Mouse (Mus musculus) lung, embryonic 16.5 days (tissue): Measurements from ENCODE around the gene Hes7. TPM values are rescaled to one million over a fixed set of nuclear protein-coding genes. Genes with fewer than 3 reads are reported as not detected.

ENCODE experiments used
- polyA plus RNA-seq: library from polyadenylated mRNA; unstranded; fragments of >200 nt; fragmentation: Nextera tagmentation; extraction: Ambion mirVana; gene quantifications from 2 replicates; pipeline ENCODE4 v1.2.1, GENCODE M21; 2015

Gene Hes7
- polyA plus RNA-seq, 1 experiment from 2014 or later = 0.43 TPM

Other genes with a start within 250 kb of the Hes7 start
- gene Ndel1, start 248.5 kb upstream of the Hes7 start, polyA plus RNA-seq = 73.5 and 83.8 TPM in 2 replicates
- gene Rnf222, start 231.9 kb upstream of the Hes7 start, polyA plus RNA-seq = 0.06 and 0.13 TPM in 2 replicates
- 880 and 951 TPM in 2 replicates for gene Rpl26, start 218.8 kb upstream of the Hes7 start, polyA plus RNA-seq
- not detected in 2 replicates for gene Odf4, start 193.3 kb upstream of the Hes7 start, polyA plus RNA-seq
- gene Arhgef15, start 162.9 kb upstream of the Hes7 start, polyA plus RNA-seq = 28.3 and 28.9 TPM in 2 replicates
- 2.9 and 3.3 TPM in 2 replicates for gene Slc25a35, start 152.3 kb upstream of the Hes7 start, polyA plus RNA-seq
- 36.7 and 40.3 TPM in 2 replicates for gene Rangrf, start 145.2 kb upstream of the Hes7 start, polyA plus RNA-seq
- 26.2 and 27.0 TPM in 2 replicates for gene Pfas, start 111.9 kb upstream of the Hes7 start, polyA plus RNA-seq
- 47.6 and 53.3 TPM in 2 replicates for gene Ctc1, start 104.5 kb upstream of the Hes7 start, polyA plus RNA-seq
- gene Aurkb, start 74.8 kb upstream of the Hes7 start, polyA plus RNA-seq = 183 and 189 TPM in 2 replicates
- 7.2 and 8.6 TPM in 2 replicates for gene Borcs6, start 60.7 kb upstream of the Hes7 start, polyA plus RNA-seq
- gene Tmem107, start 49.6 kb upstream of the Hes7 start, polyA plus RNA-seq = 101 and 104 TPM in 2 replicates
- gene Vamp2, start 31.9 kb upstream of the Hes7 start, polyA plus RNA-seq = 80.6 and 85.2 TPM in 2 replicates
- gene Per1, start 25.2 kb upstream of the Hes7 start, polyA plus RNA-seq = 31.1 and 32.4 TPM in 2 replicates
- 0.36 and 0.44 TPM in 2 replicates for gene 9130213A22Rik, start 2.2 kb downstream of the Hes7 start, polyA plus RNA-seq
- 0.24 and 0.31 TPM in 2 replicates for gene Aloxe3, start 5.5 kb downstream of the Hes7 start, polyA plus RNA-seq
- gene Alox12b, start 36.6 kb downstream of the Hes7 start, polyA plus RNA-seq = 0.33 TPM in 1 of 2 replicates, not detected in the other
- gene Alox8, start 77.4 kb downstream of the Hes7 start, polyA plus RNA-seq = 0.43 and 0.44 TPM in 2 replicates
- gene Gucy2e, start 116.6 kb downstream of the Hes7 start, polyA plus RNA-seq = 0.10 TPM in 2 replicates
- gene Cntrob, start 203.4 kb downstream of the Hes7 start, polyA plus RNA-seq = 26.3 and 28.7 TPM in 2 replicates
- gene Trappc1, start 203.6 kb downstream of the Hes7 start, polyA plus RNA-seq = 159 and 168 TPM in 2 replicates
- 0.62 and 1.6 TPM in 2 replicates for gene Kcnab3, start 205.9 kb downstream of the Hes7 start, polyA plus RNA-seq
- gene Rnf227, start 220.1 kb downstream of the Hes7 start, polyA plus RNA-seq = 11.0 and 12.6 TPM in 2 replicates
- 56.9 and 60.3 TPM in 2 replicates for gene Chd3, start 249.0 kb downstream of the Hes7 start, polyA plus RNA-seq